Mouse (Mus musculus) MEL (cell line): ENCODE data around the gene Gucy2e. TPM values are rescaled to one million over a fixed set of nuclear protein-coding genes. Genes with fewer than 3 reads are reported as not detected.
A peak's percentile ranks its signal among the peaks of the same experiment; 100 is the strongest.

Experiments
- DNase-seq: peaks from one replicate; pipeline ENCODE4 v3.0.0; 2011; ENCODE audit warnings: low read depth, low spot score
- H3K27ac ChIP-seq: 2 replicates; pipeline ENCODE4 v1.5.1; 2012; ENCODE audit warnings: low read depth, mild to moderate bottlenecking, control low read depth, low read length, moderate library complexity; ENCODE audit not compliant: control insufficient read depth
- H3K27me3 ChIP-seq, 2 experiments: fragments of 150-350 bp in 1 of 2; sonication (generic) in 1 of 2; 2 replicates each; pipeline ENCODE4 v1.6.1; 2012; ENCODE audit warnings: low read length in 2 of 2, mild to moderate bottlenecking in 2 of 2, improper control_type of control experiment in 1 of 2, moderate library complexity in 1 of 2; ENCODE audit not compliant: insufficient read depth in 2 of 2, control insufficient read depth in 1 of 2
- H3K36me3 ChIP-seq, 2 experiments: 2 replicates each; pipeline ENCODE4 v1.6.1; 2012 to 2014; ENCODE audit warnings: low read length in 2 of 2, improper control_type of control experiment in 1 of 2, inconsistent platforms in 1 of 2, mild to moderate bottlenecking in 1 of 2; ENCODE audit not compliant: insufficient read depth in 2 of 2, control insufficient read depth in 1 of 2
- H3K4me1 ChIP-seq, 2 experiments: fragments of 150-350 bp in 1 of 2; sonication (generic) in 1 of 2; 2 replicates each; pipeline ENCODE4 v1.6.1; 2012; ENCODE audit warnings: low read length in 2 of 2, improper control_type of control experiment in 1 of 2, mild to moderate bottlenecking in 1 of 2; ENCODE audit not compliant: insufficient read depth in 2 of 2, control insufficient read depth in 1 of 2
- H3K4me3 ChIP-seq, 2 experiments: fragments of 150-350 bp in 1 of 2; sonication (generic) in 1 of 2; 2 replicates each; pipeline ENCODE4 v1.5.1; 2012; ENCODE audit warnings: low read depth in 2 of 2, low read length in 2 of 2, mild to moderate bottlenecking in 2 of 2, moderate library complexity in 2 of 2, control low read depth in 1 of 2, improper control_type of control experiment in 1 of 2; ENCODE audit not compliant: control insufficient read depth in 1 of 2, insufficient read depth in 1 of 2
- H3K79me2 ChIP-seq: 2 replicates; pipeline ENCODE4 v1.6.1; 2012; ENCODE audit warnings: mild to moderate bottlenecking, low read length, moderate library complexity; ENCODE audit not compliant: control insufficient read depth, poor library complexity, insufficient read depth
- H3K9ac ChIP-seq: 2 replicates; pipeline ENCODE4 v1.6.1; 2012; ENCODE audit warnings: low read depth, mild to moderate bottlenecking, control low read depth, low read length, moderate library complexity; ENCODE audit not compliant: control insufficient read depth, poor library complexity, severe bottlenecking
- H3K9me3 ChIP-seq: fragments of 150-350 bp; sonication (generic); replicated peaks from 2 replicates; pipeline ENCODE4 v1.6.1; 2012; ENCODE audit warnings: mild to moderate bottlenecking, low read length, improper control_type of control experiment, moderate library complexity; ENCODE audit not compliant: insufficient read depth
- BHLHE40 ChIP-seq: IDR thresholded peaks from 2 replicates; pipeline ENCODE4 v1.6.1; 2012; ENCODE audit warnings: low read depth, mild to moderate bottlenecking, inconsistent platforms, low read length, improper control_type of control experiment, borderline replicate concordance
- CTCF ChIP-seq, 3 experiments: IDR thresholded peaks in 2 of 3; conservative IDR thresholded peaks in 1 of 3; 2 replicates each; pipeline ENCODE4 v1.5.1; 2011 to 2012; ENCODE audit warnings: low read length in 3 of 3, low read depth in 2 of 3, mild to moderate bottlenecking in 2 of 3, improper control_type of control experiment in 1 of 3, inconsistent platforms in 1 of 3, mixed read lengths in 1 of 3, moderate library complexity in 1 of 3; ENCODE audit not compliant: control insufficient read depth in 1 of 3, insufficient read depth in 1 of 3, poor library complexity in 1 of 3, severe bottlenecking in 1 of 3
- E2F4 ChIP-seq: IDR thresholded peaks from 2 replicates; pipeline ENCODE4 v1.6.1; 2011; ENCODE audit warnings: low read depth, low read length, improper control_type of control experiment, borderline replicate concordance
- ELF1 ChIP-seq: IDR thresholded peaks from 2 replicates; pipeline ENCODE4 v1.6.1; 2014; ENCODE audit warnings: low read depth, mild to moderate bottlenecking, inconsistent platforms, low read length, improper control_type of control experiment, moderate library complexity
- GATA1 ChIP-seq: IDR thresholded peaks from 2 replicates; pipeline ENCODE4 v1.6.1; 2011; ENCODE audit warnings: low read depth, low read length, improper control_type of control experiment
- RAD21 ChIP-seq: IDR thresholded peaks from 2 replicates; pipeline ENCODE4 v1.6.1; 2011; ENCODE audit warnings: mild to moderate bottlenecking, low read depth, low read length, improper control_type of control experiment
- SMC3 ChIP-seq: IDR thresholded peaks from 2 replicates; pipeline ENCODE4 v1.6.1; 2011; ENCODE audit warnings: low read depth, low read length, improper control_type of control experiment
- TBP ChIP-seq: IDR thresholded peaks from 2 replicates; pipeline ENCODE4 v1.8.0; 2011; ENCODE audit warnings: low read depth, low read length, improper control_type of control experiment
- ZC3H11A ChIP-seq: IDR thresholded peaks from 2 replicates; pipeline ENCODE4 v1.6.1; 2012; ENCODE audit warnings: low read depth, mild to moderate bottlenecking, inconsistent platforms, low read length, improper control_type of control experiment
- polyA plus RNA-seq, 2 experiments: library from polyadenylated mRNA; stranded (reverse) in 1 of 2; unstranded in 1 of 2; fragments of >175 nt in 1 of 2; fragments of >200 nt in 1 of 2; gene quantifications; 2 replicates each; pipeline versions ENCODE4 v1.2.1 to v1.2.4; 2012; ENCODE audit warnings: low replicate concordance in 2 of 2, low read depth in 1 of 2; ENCODE audit not compliant: insufficient read length in 2 of 2, insufficient read depth in 1 of 2, missing spikeins in 1 of 2
- total RNA-seq: library from RNA; depleted of rRNA; stranded (reverse); fragments of 300-350 nt; gene quantifications from 2 replicates; pipeline ENCODE4 v1.2.3, GENCODE M21; 2012; rRNA removed

Gucy2e gene
- total and polyA plus RNA-seq, 3 experiments: not detected

DNA sequence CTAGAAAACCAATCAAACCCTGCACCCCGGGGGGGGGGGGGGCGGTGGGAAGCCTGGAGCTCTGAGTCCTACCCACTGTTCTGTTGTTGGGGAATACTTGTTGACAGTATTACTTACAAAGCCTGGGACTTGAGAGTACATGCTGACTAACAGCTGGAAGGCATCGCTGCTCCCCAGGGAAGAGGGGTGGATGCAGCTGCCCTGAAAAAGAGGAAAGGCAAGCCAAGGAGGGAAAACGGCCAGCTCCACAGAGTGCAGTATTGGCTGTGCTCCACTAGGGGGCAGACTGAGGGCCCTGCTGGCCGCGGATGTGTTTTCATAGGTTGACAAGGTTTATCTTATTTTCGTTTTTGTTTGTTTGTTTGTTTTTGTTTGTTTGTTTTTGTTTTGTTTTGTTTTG lies 65.2 kb downstream of the Gucy2e start:
- Histone ChIP-seq H3K9me3 (no peaks in the 10 kb centered on the region), H3K9ac (no peak overlapping the region), H3K27ac (no peak overlapping the region), H3K79me2 (no peaks in the 10 kb centered on the region)
- peak; percentile 72 for DNase-seq
- TF ChIP-seq ZC3H11A (peak; percentile 27; the same call in 1 of the 2 replicates), SMC3 (peak; percentile 74), CTCF (IDR thresholded peaks at IDR 0.05 in 2 of 3, conservative IDR thresholded peaks at IDR 0.05 in 1 of 3; ENCODE audit: control insufficient read depth in 1 of 3, insufficient read depth in 1 of 3, low read depth in 2 of 3, low read length in 3 of 3, poor library complexity in 1 of 3, severe bottlenecking in 1 of 3) (peak; percentile 85 to 93 (median 88)), RAD21 (peak; percentile 44), ELF1 (no peak)
- TF ChIP-seq, all 39 proteins: peak for 4
- 0 out of 4 replicates have a peak, but pooled peaks cover 0 to 2% of the 10 kb centered on the region in 2 experiments for H3K4me1 ChIP-seq
- H3K36me3 ChIP-seq: no peaks in the 10 kb centered on the region
- H3K4me3 ChIP-seq: peak overlapping the region in 1 of 2 experiments; percentile 33; a peak in 1 of 4 replicates
- peaks cover 19 to 26% of the 10 kb centered on the region in 2 experiments for H3K27me3 ChIP-seq

DNA sequence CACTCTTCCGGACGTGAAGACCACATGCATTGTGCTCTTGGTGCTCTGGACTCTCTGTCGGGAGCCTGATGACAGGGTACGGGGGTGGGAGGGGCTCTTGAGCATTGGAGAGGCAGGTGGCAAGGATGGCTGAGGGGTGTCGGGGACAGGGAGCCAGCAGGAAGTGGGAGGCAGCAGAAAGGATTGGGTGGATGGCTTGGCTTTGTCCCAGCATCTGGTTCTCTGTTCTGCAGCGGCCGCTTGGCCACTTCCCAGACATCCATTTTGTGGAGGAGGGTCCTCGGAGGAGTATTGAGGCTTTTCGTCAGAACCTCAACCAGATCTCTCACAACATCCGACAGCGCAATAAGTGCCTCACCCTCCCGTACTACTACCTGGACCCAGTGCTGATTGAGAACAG lies 67.5 kb downstream of the Gucy2e start:
- Histone ChIP-seq H3K4me1 (0 out of 4 replicates have a peak, but pooled peaks cover 0 to 2% of the 10 kb centered on the region in 2 experiments), H3K27ac (no peak overlapping the region), H3K79me2 (no peaks in the 10 kb centered on the region), H3K27me3 (peaks cover 14 to 19% of the 10 kb centered on the region in 2 experiments), H3K9ac (no peak overlapping the region), H3K4me3 (no peak overlapping the region), H3K9me3 (no peaks in the 10 kb centered on the region), H3K36me3 (no peaks in the 10 kb centered on the region)
- no peak for TF ChIP-seq TBP
- TF ChIP-seq GATA1: no peak
- no peak for TF ChIP-seq BHLHE40
- TF ChIP-seq E2F4: no peak
- DNase-seq: no peak

Other genes starting within 250 kb of the Gucy2e start
- 124 and 130 TPM in 2 replicates for gene Pfas, start 228.6 kb downstream of the Gucy2e start, total RNA-seq
- gene Pfas, start 228.6 kb downstream of the Gucy2e start, polyA plus RNA-seq: 100 to 1,000 TPM in 1 of 2 experiments, 10 to 100 TPM in 1; 63.5 to 149 TPM
- gene Ctc1, start 221.1 kb downstream of the Gucy2e start, total RNA-seq: 16.0 and 19.5 TPM in 2 replicates
- gene Ctc1, start 221.1 kb downstream of the Gucy2e start, polyA plus RNA-seq: 10 to 100 TPM in 1 of 2 experiments, not detected in 1; 59.1 TPM
- 120 and 124 TPM in 2 replicates for gene Aurkb, start 191.4 kb downstream of the Gucy2e start, total RNA-seq
- 100 to 1,000 TPM; 159 to 170 TPM for gene Aurkb, start 191.4 kb downstream of the Gucy2e start, polyA plus RNA-seq
- 9.2 and 10.2 TPM in 2 replicates for gene Borcs6, start 177.3 kb downstream of the Gucy2e start, total RNA-seq
- 1 to 10 TPM in 1 of 2 experiments, not detected in 1; 9.3 TPM for gene Borcs6, start 177.3 kb downstream of the Gucy2e start, polyA plus RNA-seq
- 44.8 and 47.0 TPM in 2 replicates for gene Tmem107, start 166.2 kb downstream of the Gucy2e start, total RNA-seq
- 10 to 100 TPM in 1 of 2 experiments, not detected in 1; 79.5 TPM for gene Tmem107, start 166.2 kb downstream of the Gucy2e start, polyA plus RNA-seq
- 3.3 and 4.2 TPM in 2 replicates for gene Vamp2, start 148.5 kb downstream of the Gucy2e start, total RNA-seq
- gene Vamp2, start 148.5 kb downstream of the Gucy2e start, polyA plus RNA-seq: 10 to 100 TPM in 1 of 2 experiments, not detected in 1; 28.9 TPM
- gene Per1, start 141.8 kb downstream of the Gucy2e start, total RNA-seq: 4.5 and 5.6 TPM in 2 replicates
- gene Per1, start 141.8 kb downstream of the Gucy2e start, polyA plus RNA-seq: 10 to 100 TPM in 1 of 2 experiments, not detected in 1; 34.9 TPM
- gene Hes7, start 116.6 kb downstream of the Gucy2e start, total RNA-seq: 0.08 TPM in 1 of 2 replicates, not detected in the other
- gene Hes7, start 116.6 kb downstream of the Gucy2e start, polyA plus RNA-seq: 1 to 10 TPM in 1 of 2 experiments, not detected in 1; 1.4 TPM
- 0.08 TPM in 1 of 2 replicates, not detected in the other for gene 9130213A22Rik, start 114.4 kb downstream of the Gucy2e start, total RNA-seq
- gene 9130213A22Rik, start 114.4 kb downstream of the Gucy2e start, polyA plus RNA-seq: under 1 TPM in 1 of 2 experiments, not detected in 1; 0.26 TPM
- gene Aloxe3, start 111.1 kb downstream of the Gucy2e start, total RNA-seq: not detected in 2 replicates
- under 1 TPM in 1 of 2 experiments, not detected in 1; 0.13 TPM for gene Aloxe3, start 111.1 kb downstream of the Gucy2e start, polyA plus RNA-seq
- gene Alox12b, start 80.0 kb downstream of the Gucy2e start, total RNA-seq: not detected in 2 replicates
- gene Alox12b, start 80.0 kb downstream of the Gucy2e start, polyA plus RNA-seq: not detected
- 0.31 and 0.56 TPM in 2 replicates for gene Alox8, start 39.2 kb downstream of the Gucy2e start, total RNA-seq
- gene Alox8, start 39.2 kb downstream of the Gucy2e start, polyA plus RNA-seq: under 1 TPM in 1 of 2 experiments, not detected in 1; 0.07 TPM
- 16.5 and 17.8 TPM in 2 replicates for gene Cntrob, start 86.7 kb upstream of the Gucy2e start, total RNA-seq
- 10 to 100 TPM in 1 of 2 experiments, not detected in 1; 38.3 TPM for gene Cntrob, start 86.7 kb upstream of the Gucy2e start, polyA plus RNA-seq
- 57.6 and 58.6 TPM in 2 replicates for gene Trappc1, start 86.9 kb upstream of the Gucy2e start, total RNA-seq
- gene Trappc1, start 86.9 kb upstream of the Gucy2e start, polyA plus RNA-seq: 10 to 100 TPM in 1 of 2 experiments, not detected in 1; 89.8 TPM
- gene Kcnab3, start 89.2 kb upstream of the Gucy2e start, total RNA-seq: 3.0 and 3.8 TPM in 2 replicates
- gene Kcnab3, start 89.2 kb upstream of the Gucy2e start, polyA plus RNA-seq: 1 to 10 TPM in 1 of 2 experiments, not detected in 1; 6.2 TPM
- gene Rnf227, start 103.4 kb upstream of the Gucy2e start, total RNA-seq: 6.4 and 11.5 TPM in 2 replicates
- gene Rnf227, start 103.4 kb upstream of the Gucy2e start, polyA plus RNA-seq: 10 to 100 TPM in 1 of 2 experiments, not detected in 1; 12.4 TPM
- gene Chd3, start 132.4 kb upstream of the Gucy2e start, total RNA-seq: 37.3 and 65.8 TPM in 2 replicates
- 10 to 100 TPM in 1 of 2 experiments, not detected in 1; 84.9 TPM for gene Chd3, start 132.4 kb upstream of the Gucy2e start, polyA plus RNA-seq
- gene Naa38, start 158.5 kb upstream of the Gucy2e start, total RNA-seq: 190 and 191 TPM in 2 replicates
- 100 to 1,000 TPM in 1 of 2 experiments, not detected in 1; 173 TPM for gene Naa38, start 158.5 kb upstream of the Gucy2e start, polyA plus RNA-seq
- 26.8 and 39.6 TPM in 2 replicates for gene Cyb5d1, start 158.6 kb upstream of the Gucy2e start, total RNA-seq
- gene Cyb5d1, start 158.6 kb upstream of the Gucy2e start, polyA plus RNA-seq: 10 to 100 TPM in 1 of 2 experiments, not detected in 1; 21.3 TPM
- 0.39 TPM in 2 replicates for gene Tmem88, start 161.2 kb upstream of the Gucy2e start, total RNA-seq
- gene Tmem88, start 161.2 kb upstream of the Gucy2e start, polyA plus RNA-seq: under 1 TPM in 1 of 2 experiments, not detected in 1; 0.45 TPM
- gene Kdm6b, start 176.6 kb upstream of the Gucy2e start, total RNA-seq: 5.8 and 7.2 TPM in 2 replicates
- 10 to 100 TPM; 25.0 to 43.4 TPM for gene Kdm6b, start 176.6 kb upstream of the Gucy2e start, polyA plus RNA-seq